In the genomic region with DNA sequence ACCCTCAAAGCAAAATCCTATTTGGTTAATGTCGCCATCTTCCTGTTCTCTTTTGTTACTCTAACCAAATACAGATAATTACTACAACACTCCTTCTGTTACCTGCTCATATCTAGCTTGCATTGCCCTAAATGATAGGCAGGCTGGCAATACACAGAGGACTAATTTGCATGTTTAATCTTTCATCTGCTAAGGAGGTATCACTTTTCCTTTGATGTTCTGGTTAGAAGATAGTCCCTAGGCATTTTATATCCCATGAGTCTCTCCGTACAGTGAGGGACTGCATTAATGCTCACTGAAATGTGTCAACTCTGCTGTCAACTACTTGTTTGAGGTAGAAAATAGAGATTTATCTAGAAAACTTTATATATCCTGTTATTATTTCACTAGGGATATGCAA, we compare ENCODE assay signal across 26 mouse cellular contexts.
"Had no signal": no experiment of that assay in that cellular context is flagged by ENCODE, and none has a peak within 500 bp of the region (broad histone marks: within the 10 kb centered on the region; RNA-seq: fewer than 3 reads in every experiment).

No protein-coding gene starts in this region.

- H3K4me3 ChIP-seq: gastrocnemius, adult 2 months; heart, embryonic 10.5 days; heart, embryonic 12.5 days; hindbrain, embryonic 10.5 days; hindbrain, embryonic 12.5 days; kidney, embryonic 15.5 days; limb, embryonic 13.5 days; limb, embryonic 15.5 days had no signal

- H3K27ac ChIP-seq: gastrocnemius, adult 2 months; heart, embryonic 10.5 days; hindbrain, embryonic 10.5 days; hindbrain, embryonic 12.5 days; hindbrain, embryonic 14.5 days; kidney, embryonic 15.5 days; kidney, postnatal 0 days; limb, embryonic 13.5 days; limb, embryonic 15.5 days had no signal

- H3K4me2 ChIP-seq: heart, embryonic 12.5 days; hindbrain, embryonic 12.5 days; hindbrain, embryonic 14.5 days; kidney, embryonic 15.5 days; limb, embryonic 13.5 days; limb, embryonic 15.5 days had no signal

- H3K27me3 ChIP-seq: heart, embryonic 12.5 days; hindbrain, embryonic 12.5 days; kidney, embryonic 15.5 days; limb, embryonic 13.5 days; limb, embryonic 15.5 days had no signal

- H3K4me1 ChIP-seq: heart, embryonic 10.5 days; heart, embryonic 12.5 days; hindbrain, embryonic 10.5 days; hindbrain, embryonic 12.5 days; kidney, embryonic 15.5 days; limb, embryonic 13.5 days; limb, embryonic 15.5 days had no signal

- H3K36me3 ChIP-seq: heart, embryonic 10.5 days; heart, embryonic 12.5 days; hindbrain, embryonic 10.5 days; hindbrain, embryonic 12.5 days; kidney, embryonic 15.5 days; limb, embryonic 13.5 days; limb, embryonic 15.5 days had no signal

- H3K9ac ChIP-seq: heart, embryonic 12.5 days; hindbrain, embryonic 12.5 days; hindbrain, embryonic 14.5 days; kidney, embryonic 15.5 days; limb, embryonic 13.5 days; limb, embryonic 15.5 days had no signal

- ATAC-seq: hindbrain, embryonic 16.5 days; inflammation-experienced regulatory T-cells, adult 6 months; intestine, embryonic 16.5 days had no signal

- H3K9me3 ChIP-seq: heart, embryonic 10.5 days; hindbrain, embryonic 10.5 days; hindbrain, embryonic 12.5 days; kidney, embryonic 15.5 days; limb, embryonic 13.5 days; limb, embryonic 15.5 days had no signal

- DNase-seq: gastrocnemius, adult 2 months; gastrocnemius, postnatal 10 days; gastrocnemius, postnatal 25 days; heart, adult 18-20 months; heart, postnatal 10 days; heart, postnatal 4 days; kidney, adult 11 months; kidney, adult 2 months; kidney, adult 9 months; kidney, postnatal 14 days; kidney, postnatal 36 days; layer of hippocampus, adult 9-11 months; layer of hippocampus, postnatal 36 days; left cerebral cortex, postnatal 4 days had no signal
